Mouse (Mus musculus) heart, embryonic 16.5 days (tissue): ENCODE measurements around the gene B3galnt2. TPM values are rescaled to one million over a fixed set of nuclear protein-coding genes. Genes with fewer than 3 reads are reported as not detected.

ENCODE experiments used
- ATAC-seq: fragments of 200-750 bp; cut with Nextera tagmentation; replicated peaks from 2 replicates; pipeline ENCODE4 v1.8.0; 2017; ENCODE audit warnings: moderate number of reproducible peaks; ENCODE audit not compliant: insufficient read depth, low FRiP score; ENCODE audit errors: extremely low read depth
- H3K27ac ChIP-seq: fragments of 300-500 bp; sonication (generic); 2 replicates; pipeline ENCODE4 v1.5.1; 2014; ENCODE audit warnings: mild to moderate bottlenecking, low read length, control low read depth, moderate library complexity
- H3K27me3 ChIP-seq: fragments of 300-500 bp; sonication (generic); 2 replicates; pipeline ENCODE4 v1.6.1; 2014; ENCODE audit warnings: low read length, mixed read lengths; ENCODE audit not compliant: control insufficient read depth, insufficient read depth
- H3K36me3 ChIP-seq: fragments of 300-500 bp; sonication (generic); 2 replicates; pipeline ENCODE4 v1.6.1; 2014; ENCODE audit not compliant: control insufficient read depth, insufficient read depth
- H3K4me1 ChIP-seq: fragments of 300-500 bp; sonication (generic); 2 replicates; pipeline ENCODE4 v1.6.1; 2014; ENCODE audit warnings: low read length, mixed read lengths; ENCODE audit not compliant: control insufficient read depth, insufficient read depth
- H3K4me2 ChIP-seq: fragments of 300-500 bp; sonication (generic); 2 replicates; pipeline ENCODE4 v1.6.1; 2014; ENCODE audit warnings: low read depth, mild to moderate bottlenecking, control low read depth, low read length
- H3K4me3 ChIP-seq: fragments of 300-500 bp; sonication (generic); 2 replicates; pipeline ENCODE4 v1.5.1; 2014; ENCODE audit warnings: mild to moderate bottlenecking, control low read depth, low read length
- H3K9ac ChIP-seq: fragments of 300-500 bp; sonication (generic); 2 replicates; pipeline ENCODE4 v1.6.1; 2014; ENCODE audit warnings: low read length, control low read depth
- H3K9me3 ChIP-seq: fragments of 300-500 bp; sonication (generic); replicated peaks from 2 replicates; pipeline ENCODE4 v1.6.1; 2016; ENCODE audit warnings: low read length; ENCODE audit not compliant: control insufficient read depth
- whole genome bisulfite sequencing: fragments of 180-500 bp; shearing (Covaris S2); extraction: QIAGEN DNeasy Blood & Tissue Kit; methylation state at CpG from one replicate; pipeline ENCODE4 v1.1.7; 2014; 5-methylcytosine and 5-hydroxymethylcytosine counted together
- polyA plus RNA-seq: library from polyadenylated mRNA; unstranded; fragments of >200 nt; fragmentation: Nextera tagmentation; extraction: Ambion mirVana; gene quantifications from 2 replicates; pipeline ENCODE4 v1.2.1, GENCODE M21; 2015

B3galnt2 gene
- polyA plus RNA-seq, 1 experiment from 2014 or later = 20.9 TPM

DNA sequence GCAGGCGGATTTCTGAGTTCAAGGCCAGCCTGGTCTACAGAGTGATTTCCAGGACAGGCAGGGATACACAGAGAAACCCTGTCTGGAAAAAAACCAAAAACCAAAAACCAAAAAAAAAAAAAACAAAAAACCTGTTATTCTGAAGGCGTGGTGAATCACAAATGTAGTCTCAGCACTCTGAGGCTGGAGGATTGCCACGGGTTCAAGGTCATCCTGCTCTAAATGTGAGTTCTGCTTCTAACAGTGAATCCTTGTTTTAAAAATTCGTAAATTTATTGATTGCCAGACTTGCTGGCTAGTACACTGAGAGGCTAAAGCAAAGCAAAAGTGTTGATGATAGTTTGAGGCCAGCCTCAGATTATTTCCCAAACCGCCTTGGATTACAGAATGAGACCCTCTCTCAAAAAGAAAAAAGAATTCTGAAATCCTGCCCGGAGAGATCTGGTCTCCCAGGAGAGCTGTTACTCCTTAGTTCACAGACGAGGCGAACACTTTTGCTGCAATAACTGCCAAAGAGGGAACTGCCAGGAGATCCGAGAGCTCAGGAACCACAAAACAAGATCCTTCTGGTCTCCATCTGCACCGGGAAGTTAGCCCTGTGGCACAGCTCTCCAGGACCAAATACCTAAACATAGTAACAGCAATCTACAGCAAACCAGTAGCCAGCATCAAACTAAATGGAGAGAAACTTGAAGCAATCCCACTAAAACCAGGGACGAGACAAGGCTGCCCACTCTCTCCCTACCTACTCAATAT is 81.8 kb downstream of the B3galnt2 start:
- Histone ChIP-seq H3K4me2 (no peak overlapping the region), H3K9ac (no peak overlapping the region), H3K36me3 (no peaks in the 10 kb centered on the region), H3K4me3 (no peak overlapping the region), H3K9me3 (no peaks in the 10 kb centered on the region), H3K4me1 (peaks cover 12% of the 10 kb centered on the region), H3K27ac (no peak overlapping the region), H3K27me3 (no peaks in the 10 kb centered on the region)
- no peak for ATAC-seq
- WGBS = 92% methylated on average over 11 of the region's 11 CpGs

DNA sequence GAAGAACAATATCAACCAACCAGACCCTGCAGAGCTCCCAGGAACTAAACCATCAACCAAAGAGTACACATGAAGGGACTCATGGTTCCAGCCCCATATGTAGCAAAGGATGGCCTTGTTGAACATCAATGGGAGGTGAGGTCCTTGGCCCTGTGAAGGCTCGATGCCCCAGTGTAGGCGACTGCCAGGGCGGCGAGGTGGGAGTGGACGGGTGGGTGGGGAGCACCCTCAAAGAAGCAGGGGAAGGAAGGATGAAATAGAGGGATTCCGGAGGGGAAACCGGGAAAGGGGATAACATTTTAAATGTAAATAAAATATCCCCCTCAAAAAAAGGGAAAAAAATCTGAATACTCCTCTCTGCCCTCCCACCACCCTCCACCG is 84.6 kb downstream of the B3galnt2 start:
- peak overlapping the region; percentile 97 for H3K4me2 ChIP-seq
- no peaks in the 10 kb centered on the region for H3K27me3 ChIP-seq
- H3K9me3 ChIP-seq = no peaks in the 10 kb centered on the region
- H3K9ac ChIP-seq = peak overlapping the region; percentile 95
- H3K4me3 ChIP-seq = peak overlapping the region; percentile 86
- ATAC-seq = no peak
- H3K27ac ChIP-seq = peak overlapping the region; percentile 98
- H3K36me3 ChIP-seq = no peaks in the 10 kb centered on the region
- 2% methylated on average over 8 of the region's 8 CpGs for WGBS
- peaks cover 12% of the 10 kb centered on the region for H3K4me1 ChIP-seq

DNA sequence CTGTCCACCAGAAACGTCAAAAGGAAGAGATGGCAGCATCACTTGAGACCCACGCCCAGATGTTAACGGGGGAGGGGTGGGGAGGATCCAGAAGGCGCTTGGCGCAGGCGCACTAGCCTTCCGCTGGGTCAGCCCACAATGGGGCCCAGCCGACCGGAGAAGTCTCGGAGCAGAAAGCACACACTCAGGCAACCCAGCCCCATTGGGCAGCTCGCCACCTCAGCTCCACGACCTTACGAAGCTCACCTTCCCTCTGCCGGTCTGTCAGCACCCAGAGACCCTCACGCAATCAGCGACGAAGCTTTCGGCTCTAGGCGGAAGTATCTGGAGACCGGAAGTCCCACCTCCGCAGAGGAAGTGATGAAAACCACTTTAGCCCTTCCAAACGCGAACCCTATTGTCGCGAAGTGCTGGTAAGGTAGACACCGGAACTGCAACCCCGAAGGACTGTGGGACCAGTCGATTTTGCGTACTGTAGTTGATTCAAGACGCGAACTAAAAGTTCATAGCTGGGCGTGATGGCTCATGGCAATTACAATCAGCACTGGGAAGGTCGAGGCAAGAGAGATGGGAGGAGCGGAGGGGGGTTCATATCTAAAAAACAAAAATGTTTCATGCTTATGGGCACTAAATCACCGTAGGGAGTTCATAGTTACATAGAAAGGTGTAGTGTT is 85.2 kb downstream of the B3galnt2 start, which contains the start of gene Tbce:
TSS of gene Tbce (minus strand) at position 347 of the 674 bp plus-strand sequence.
- H3K4me1 ChIP-seq = peaks cover 12% of the 10 kb centered on the region
- peak within 1 kb of the TSS; percentile 97 for H3K4me2 ChIP-seq
- peak within 1 kb of the TSS; percentile 95 for H3K9ac ChIP-seq
- no peaks in the 10 kb centered on the region for H3K9me3 ChIP-seq
- peak; percentile 94 for ATAC-seq
- peak within 1 kb of the TSS; percentile 86 for H3K4me3 ChIP-seq
- H3K36me3 ChIP-seq = no peaks in the 10 kb centered on the region
- H3K27ac ChIP-seq = peak within 1 kb of the TSS; percentile 98
- under 1% methylated on average over 35 of the region's 35 CpGs for WGBS
- no peaks in the 10 kb centered on the region for H3K27me3 ChIP-seq

DNA sequence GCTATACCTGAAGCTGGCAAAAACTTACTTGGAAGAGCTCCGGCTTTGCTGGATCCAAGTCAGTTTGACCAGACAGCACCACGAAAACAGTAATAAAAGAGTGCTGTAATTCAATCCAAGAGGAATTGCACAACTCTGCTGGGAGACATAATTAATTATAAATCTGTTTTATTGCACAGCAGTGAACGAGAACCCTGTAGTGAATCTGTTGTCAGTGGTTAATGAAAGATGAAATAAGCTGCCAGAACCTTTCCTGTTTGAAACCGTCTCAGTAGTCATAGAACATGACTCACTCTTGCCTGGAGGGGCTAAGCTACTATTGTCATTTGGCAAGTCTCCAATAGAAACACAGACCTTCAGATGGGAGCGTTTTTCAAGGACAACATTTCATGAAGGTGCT is 85.9 kb downstream of the B3galnt2 start:
- Histone ChIP-seq H3K9ac (peak overlapping the region; percentile 95), H3K9me3 (no peaks in the 10 kb centered on the region), H3K27ac (peak overlapping the region; percentile 98; the same call in 1 of the 2 replicates), H3K36me3 (no peaks in the 10 kb centered on the region), H3K4me2 (peak overlapping the region; percentile 97), H3K4me3 (peak overlapping the region; percentile 86), H3K27me3 (no peaks in the 10 kb centered on the region), H3K4me1 (peaks cover 12% of the 10 kb centered on the region)
- WGBS = 30% methylated on average over 5 of the region's 5 CpGs
- no peak for ATAC-seq

DNA sequence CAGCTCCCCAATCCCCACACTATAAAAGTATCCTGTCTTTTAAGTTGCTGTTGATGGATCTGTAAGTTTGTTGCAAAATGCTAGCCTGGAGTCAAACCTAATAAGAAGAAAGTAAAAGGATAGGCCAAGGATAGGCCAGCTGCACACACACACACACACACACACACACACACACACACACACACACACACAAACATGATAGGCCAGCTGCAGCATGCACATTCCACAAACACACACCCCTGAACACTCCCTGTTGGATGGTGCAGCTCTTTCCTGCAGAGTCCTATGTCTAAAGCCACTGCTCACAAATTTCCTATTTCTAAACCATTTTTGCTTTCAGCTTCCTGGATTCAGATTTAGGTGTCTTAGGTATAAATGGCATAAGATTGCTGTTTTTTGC is 89.6 kb downstream of the B3galnt2 start:
- no peaks in the 10 kb centered on the region for H3K27me3 ChIP-seq
- H3K27ac ChIP-seq = no peak overlapping the region
- H3K4me2 ChIP-seq = no peak overlapping the region
- H3K4me3 ChIP-seq = no peak overlapping the region
- no peak for ATAC-seq
- no peak overlapping the region for H3K9ac ChIP-seq
- no peaks in the 10 kb centered on the region for H3K9me3 ChIP-seq
- H3K36me3 ChIP-seq = peaks cover 11% of the 10 kb centered on the region
- H3K4me1 ChIP-seq = peaks cover 4% of the 10 kb centered on the region

DNA sequence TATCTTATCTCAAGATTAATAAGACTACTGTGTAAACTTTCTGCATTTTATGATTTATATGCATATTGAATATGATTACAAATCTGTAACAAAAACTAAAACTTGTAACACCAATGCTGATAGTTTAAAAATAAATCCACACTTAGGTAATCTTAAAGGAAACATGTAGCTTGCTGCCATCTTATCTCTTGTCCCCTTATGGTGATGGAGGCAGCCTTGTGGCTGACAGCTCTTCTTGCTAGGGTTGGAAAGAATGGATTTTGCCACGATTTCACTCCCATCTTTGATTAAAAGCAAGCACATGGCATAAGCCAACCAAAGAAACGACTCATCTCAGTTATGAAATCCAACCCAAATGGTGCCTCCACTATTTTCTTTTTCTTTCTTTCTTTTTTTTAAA is 90.3 kb downstream of the B3galnt2 start:
- no peak for ATAC-seq
- H3K4me3 ChIP-seq = no peak overlapping the region
- no peak overlapping the region for H3K4me2 ChIP-seq
- 62% methylated on average over 2 of the region's 2 CpGs for WGBS
- H3K27me3 ChIP-seq = no peaks in the 10 kb centered on the region
- H3K36me3 ChIP-seq = peaks cover 18% of the 10 kb centered on the region
- no peak overlapping the region for H3K9ac ChIP-seq
- H3K9me3 ChIP-seq = no peaks in the 10 kb centered on the region
- H3K4me1 ChIP-seq = peaks cover 4% of the 10 kb centered on the region
- H3K27ac ChIP-seq = no peak overlapping the region

Other genes with a start within 250 kb of the B3galnt2 start
- gene Gng4, start 170.4 kb upstream of the B3galnt2 start, polyA plus RNA-seq = 0.29 and 0.39 TPM in 2 replicates
- 35.4 and 39.4 TPM in 2 replicates for gene Tbce, start 85.2 kb downstream of the B3galnt2 start, polyA plus RNA-seq
- 39.5 and 46.7 TPM in 2 replicates for gene Arid4b, start 108.8 kb downstream of the B3galnt2 start, polyA plus RNA-seq
- 38.0 and 43.8 TPM in 2 replicates for gene Ggps1, start 109.0 kb downstream of the B3galnt2 start, polyA plus RNA-seq